Comparison of ENCODE assay signal across 9 mouse cellular contexts in the genomic region with DNA sequence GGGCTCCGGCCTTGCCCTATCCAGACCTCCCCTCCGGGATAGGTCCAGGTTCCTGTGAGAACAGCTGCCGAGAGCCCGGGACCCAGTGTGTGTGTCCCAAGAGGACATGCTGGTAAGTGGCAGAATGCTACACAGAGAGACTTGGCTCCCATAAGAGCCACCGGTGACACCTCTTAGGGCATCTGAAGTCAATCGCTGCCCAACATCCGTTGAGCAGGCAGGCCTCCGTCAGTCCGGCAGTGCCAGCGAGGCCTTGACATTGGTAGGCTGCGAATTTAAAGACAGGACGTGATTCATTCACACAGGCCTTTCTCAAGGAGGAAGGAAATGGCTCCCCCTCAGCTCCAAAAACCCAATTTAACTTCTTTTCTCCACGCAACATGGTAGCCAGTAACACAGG. TPM values are rescaled to one million over a fixed set of nuclear protein-coding genes. Genes with fewer than 3 reads are reported as not detected.
DNase-seq lines count a peak whose midpoint lies in the region; ATAC-seq and TF ChIP-seq lines count a peak whose summit lies in the region.
"Had no signal": no experiment of that assay in that cellular context is flagged by ENCODE, and none has a peak within 500 bp of the region (broad histone marks: within the 10 kb centered on the region; RNA-seq: fewer than 3 reads in every experiment).

No protein-coding gene starts in this region.

- no peak overlapping the region for H3K4me3 ChIP-seq in bone marrow macrophage, adult 2 months (ENCODE audit: insufficient read depth, low read length)
- no peak overlapping the region for H3K4me3 ChIP-seq in hindbrain, embryonic 13.5 days
- H3K4me3 ChIP-seq in lung, postnatal 0 days (ENCODE audit: low read depth, low read length), result no peak overlapping the region

- peak overlapping the region; percentile 46; the same call in 1 of the 2 replicates for H3K9ac ChIP-seq in hindbrain, embryonic 13.5 days
- no peak overlapping the region for H3K9ac ChIP-seq in lung, postnatal 0 days (replicated peaks; ENCODE audit: low read depth)

- H3K9me3 ChIP-seq in hindbrain, embryonic 13.5 days, result no peaks in the 10 kb centered on the region
- no peaks in the 10 kb centered on the region for H3K9me3 ChIP-seq in lung, postnatal 0 days (ENCODE audit: low read length)

- 91% methylated on average over 13 of the region's 13 CpGs for WGBS in hindbrain, embryonic 13.5 days
- WGBS in lung, postnatal 0 days, result 45% methylated on average over 13 of the region's 13 CpGs

- peak overlapping the region; percentile 66 for H3K27ac ChIP-seq in bone marrow macrophage, adult 2 months (ENCODE audit: insufficient read depth, low read depth, low read length)
- peak overlapping the region; percentile 80 for H3K27ac ChIP-seq in hindbrain, embryonic 13.5 days
- H3K27ac ChIP-seq in lung, postnatal 0 days (ENCODE audit: low read length), result peak overlapping the region; percentile 87

- no peak for TF ChIP-seq POLR2A in bone marrow macrophage, adult 2 months (IDR thresholded peaks at IDR 0.05; ENCODE audit: borderline replicate concordance, low read depth, low read length)

- H3K36me3 ChIP-seq in hindbrain, embryonic 13.5 days, result no peaks in the 10 kb centered on the region
- H3K36me3 ChIP-seq in lung, postnatal 0 days (ENCODE audit: insufficient read depth, low read length), result no peaks in the 10 kb centered on the region

- no peak for TF ChIP-seq CTCF in bone marrow macrophage, adult 2 months (IDR thresholded peaks at IDR 0.05; ENCODE audit: low read depth, low read length)
- TF ChIP-seq CTCF in lung, postnatal 0 days (IDR thresholded peaks at IDR 0.05), result no peak

- no peak for ATAC-seq in hindbrain, embryonic 13.5 days (ENCODE audit: low FRiP score)
- ATAC-seq in lung, postnatal 0 days, result peak; percentile 21

- H3K4me1 ChIP-seq in bone marrow macrophage, adult 2 months (ENCODE audit: control insufficient read depth, insufficient read depth, low read length), result peaks cover 48% of the 10 kb centered on the region
- H3K4me1 ChIP-seq in hindbrain, embryonic 13.5 days (replicated peaks), result peaks cover 38% of the 10 kb centered on the region
- peaks cover 8% of the 10 kb centered on the region; the same call in 1 of the 2 replicates for H3K4me1 ChIP-seq in lung, postnatal 0 days (ENCODE audit: insufficient read depth, low read depth, low read length)

- TF ChIP-seq EP300 in lung, postnatal 0 days (IDR thresholded peaks at IDR 0.05), result no peak

- peak; percentile 58 for DNase-seq in adrenal gland, adult 2 months
- DNase-seq in adrenal gland, postnatal 4 days (ENCODE audit: low spot score in 2 of 2), result no peak
- DNase-seq in lung, postnatal 0 days (ENCODE audit: low spot score), result no peak
- DNase-seq in thymus, adult 18-20 months, result no peak
- DNase-seq in layer of hippocampus, postnatal 25 days (ENCODE audit: extremely low spot score in 1 of 2, low spot score in 1 of 2), result no peak
- DNase-seq in layer of hippocampus, adult 9-11 months, result no peak
- DNase-seq: thymus, postnatal 4 days had no signal

- H3K27me3 ChIP-seq in hindbrain, embryonic 13.5 days, result no peaks in the 10 kb centered on the region
- no peaks in the 10 kb centered on the region for H3K27me3 ChIP-seq in lung, postnatal 0 days (replicated peaks; ENCODE audit: insufficient read depth, low read length)

- no peak overlapping the region for H3K4me2 ChIP-seq in hindbrain, embryonic 13.5 days
- no peak overlapping the region for H3K4me2 ChIP-seq in lung, postnatal 0 days (replicated peaks; ENCODE audit: low read depth, low read length)

RNA-seq across cellular contexts. Expression of gene 2900026A02Rik, which starts 11.1 kb away (rescaled TPM):
- 10 to 100 TPM; 11.5 to 17.8 TPM for total RNA-seq in adrenal gland, adult 2 months (2021)
- 11.0 and 12.4 TPM in 2 replicates for polyA plus RNA-seq in adrenal gland, adult 2 months (2012; rRNA removed)
- 10 to 100 TPM; 21.2 to 23.3 TPM for total RNA-seq in adrenal gland, postnatal 4 days (2021)
- 5.7 and 5.9 TPM in 2 replicates for polyA plus RNA-seq in bone marrow macrophage, adult 2 months (2012; ENCODE audit: insufficient read depth, insufficient read length, missing spikeins)
- 2.4 and 2.7 TPM in 2 replicates for polyA plus RNA-seq in hindbrain, embryonic 13.5 days (2015; fragmentation: Nextera tagmentation; extraction: Ambion mirVana)
- polyA plus RNA-seq in lung, postnatal 0 days (2015; fragmentation: Nextera tagmentation; extraction: Ambion mirVana), result 6.3 and 6.9 TPM in 2 replicates
- total RNA-seq in layer of hippocampus, postnatal 25 days (2021), result 10 to 100 TPM; 61.2 to 64.5 TPM

RNA-seq across cellular contexts. Expression of gene Tmem211, which starts 16.8 kb away (rescaled TPM):
- total RNA-seq in adrenal gland, adult 2 months (2021), result not detected
- not detected in 2 replicates for polyA plus RNA-seq in adrenal gland, adult 2 months (2012; rRNA removed)
- total RNA-seq in adrenal gland, postnatal 4 days (2021), result not detected
- not detected in 2 replicates for polyA plus RNA-seq in bone marrow macrophage, adult 2 months (2012; ENCODE audit: insufficient read depth, insufficient read length, missing spikeins)
- not detected in 2 replicates for polyA plus RNA-seq in hindbrain, embryonic 13.5 days (2015; fragmentation: Nextera tagmentation; extraction: Ambion mirVana)
- not detected in 2 replicates for polyA plus RNA-seq in lung, postnatal 0 days (2015; fragmentation: Nextera tagmentation; extraction: Ambion mirVana)
- total RNA-seq in layer of hippocampus, postnatal 25 days (2021), result not detected
